Mouse (Mus musculus) v-Abl transformed pro-B cells (cell line): ENCODE measurements around the gene Bbs4.
"Not testable (repeated sequence)": the region's sequence is repeated elsewhere in the genome, so short reads cannot be mapped to it uniquely, and the experiment has no call there.

Experiments
- in situ Hi-C, 2 experiments: fragments of 400-800 bp; cut with MboI; formaldehyde crosslinking; loops; one replicate each; pipeline ENCODE4 v1.15.1; 2025; ENCODE audit not compliant: unreplicated experiment in 2 of 2

The Bbs4 gene

GRCm38 (mm10) chr9:59353253-59353639 lies at the start of gene Bbs4:
Gene Bbs4, minus strand, starts transcription at chr9:59353508.
- in situ Hi-C loops: no loop called here

- in situ Hi-C loops: no loop called here
Observed at GRCm38 (mm10) chr9:59389086-59389485, 35.8 kb upstream of the Bbs4 start.

GRCm38 (mm10) chr9:59388311-59388710 lies 35.0 kb upstream of the Bbs4 start:
- in situ Hi-C loops: no loop called here

- in situ Hi-C loops: no loop called here
Observed at GRCm38 (mm10) chr9:59387461-59387860, 34.2 kb upstream of the Bbs4 start.

- in situ Hi-C loops: no loop called here
Observed at GRCm38 (mm10) chr9:59375626-59376025, 22.3 kb upstream of the Bbs4 start.

GRCm38 (mm10) chr9:59369646-59370045 lies 16.3 kb upstream of the Bbs4 start:
- in situ Hi-C loops: no loop called here

GRCm38 (mm10) chr9:59369220-59369619 lies 15.9 kb upstream of the Bbs4 start:
- in situ Hi-C loops: no loop called here

GRCm38 (mm10) chr9:59360487-59360886 lies 7.2 kb upstream of the Bbs4 start:
- in situ Hi-C loops: not testable (repeated sequence)

GRCm38 (mm10) chr9:59358041-59358440 lies 4.7 kb upstream of the Bbs4 start:
- in situ Hi-C loops: not testable (repeated sequence)

GRCm38 (mm10) chr9:59352586-59353252 lies 589 bp downstream of the Bbs4 start:
- in situ Hi-C loops: no loop called here

GRCm38 (mm10) chr9:59346176-59346575 lies 7.1 kb downstream of the Bbs4 start:
- in situ Hi-C loops: loop anchor here (5.0 kb wide), 2 partner anchors 131 to 321 kb away; no protein-coding TSS in a partner anchor

- in situ Hi-C loops: loop anchor here (5.0 kb wide), 3 partner anchors 137 to 227 kb away; no protein-coding TSS in a partner anchor
Observed at GRCm38 (mm10) chr9:59340002-59340401, 13.3 kb downstream of the Bbs4 start.

GRCm38 (mm10) chr9:59339107-59339506 lies 14.2 kb downstream of the Bbs4 start:
- in situ Hi-C loops: loop anchor here in 1 of 2 experiments (5.0 kb wide), 1 partner anchor 338 kb away; no protein-coding TSS in a partner anchor

- in situ Hi-C loops: loop anchor here in 1 of 2 experiments (5.0 kb wide), 1 partner anchor 339 kb away; no protein-coding TSS in a partner anchor
Observed at GRCm38 (mm10) chr9:59338411-59338810, 14.9 kb downstream of the Bbs4 start.

- in situ Hi-C loops: loop anchor here in 1 of 2 experiments (5.0 kb wide), 1 partner anchor 339 kb away; no protein-coding TSS in a partner anchor
Observed at GRCm38 (mm10) chr9:59337889-59338288, 15.4 kb downstream of the Bbs4 start.

GRCm38 (mm10) chr9:59336539-59336938 lies 16.8 kb downstream of the Bbs4 start:
- in situ Hi-C loops: loop anchor here in 1 of 2 experiments (5.0 kb wide), 1 partner anchor 341 kb away; no protein-coding TSS in a partner anchor

- in situ Hi-C loops: no loop called here
Observed at GRCm38 (mm10) chr9:59330055-59330454, 23.3 kb downstream of the Bbs4 start.

GRCm38 (mm10) chr9:59324351-59324750 lies 29.0 kb downstream of the Bbs4 start:
- in situ Hi-C loops: no loop called here

- in situ Hi-C loops: no loop called here
Observed at GRCm38 (mm10) chr9:59316206-59316605, 37.1 kb downstream of the Bbs4 start.

GRCm38 (mm10) chr9:59311284-59311670 lies 42.0 kb downstream of the Bbs4 start:
- in situ Hi-C loops: no loop called here

- in situ Hi-C loops: no loop called here
Observed at GRCm38 (mm10) chr9:59310582-59311283, 42.6 kb downstream of the Bbs4 start.

GRCm38 (mm10) chr9:59307890-59308289 lies 45.4 kb downstream of the Bbs4 start:
- in situ Hi-C loops: no loop called here
